Mouse (Mus musculus): Measurements from ENCODE around the gene Fgfr2.

Gene Fgfr2

DNA sequence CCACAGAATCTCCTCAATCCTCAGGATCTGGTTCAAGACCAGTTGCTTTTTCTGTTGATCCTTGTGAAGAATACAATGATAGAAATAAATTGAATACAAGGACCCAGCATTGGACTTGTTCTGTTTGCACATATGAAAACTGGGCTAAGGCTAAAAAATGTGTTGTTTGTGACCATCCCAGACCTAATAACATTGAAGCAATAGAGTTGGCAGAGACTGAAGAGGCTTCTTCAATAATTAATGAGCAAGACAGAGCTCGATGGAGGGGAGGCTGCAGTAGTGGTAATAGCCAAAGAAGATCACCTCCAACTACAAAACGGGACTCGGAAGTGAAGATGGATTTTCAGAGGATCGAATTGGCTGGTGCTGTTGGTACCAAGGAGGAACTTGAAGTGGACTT lies 173.2 kb downstream of the Fgfr2 start:
- no peak for DNase-seq (ENCODE audit: low read depth in 2 of 2, low spot score in 2 of 2)

DNA sequence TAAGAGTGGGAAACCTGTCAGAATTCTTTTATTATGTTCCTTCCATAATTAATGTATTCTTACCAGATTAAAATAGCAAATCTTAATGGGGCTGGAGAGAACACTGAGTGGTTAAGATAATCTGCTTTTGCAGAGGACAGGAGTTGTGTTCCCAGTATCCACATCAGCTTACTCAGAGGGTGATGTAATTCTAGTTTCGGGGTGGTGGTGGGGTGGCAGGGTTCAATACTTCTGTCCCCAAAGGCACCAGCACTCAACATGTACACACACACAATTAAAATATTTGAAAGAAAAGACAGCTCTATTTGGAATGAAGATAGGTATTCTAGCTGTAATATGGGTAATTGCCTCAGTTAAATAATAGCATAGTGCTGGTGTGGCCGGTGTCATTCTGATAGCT lies 182.6 kb downstream of the Fgfr2 start:
- no peak for DNase-seq (ENCODE audit: low read depth in 2 of 2, low spot score in 2 of 2)

- no peak for DNase-seq (ENCODE audit: low read depth in 2 of 2, low spot score in 2 of 2)
Measured at GRCm38 (mm10) chr7:132939118-132939517, 184.0 kb downstream of the Fgfr2 start.

DNA sequence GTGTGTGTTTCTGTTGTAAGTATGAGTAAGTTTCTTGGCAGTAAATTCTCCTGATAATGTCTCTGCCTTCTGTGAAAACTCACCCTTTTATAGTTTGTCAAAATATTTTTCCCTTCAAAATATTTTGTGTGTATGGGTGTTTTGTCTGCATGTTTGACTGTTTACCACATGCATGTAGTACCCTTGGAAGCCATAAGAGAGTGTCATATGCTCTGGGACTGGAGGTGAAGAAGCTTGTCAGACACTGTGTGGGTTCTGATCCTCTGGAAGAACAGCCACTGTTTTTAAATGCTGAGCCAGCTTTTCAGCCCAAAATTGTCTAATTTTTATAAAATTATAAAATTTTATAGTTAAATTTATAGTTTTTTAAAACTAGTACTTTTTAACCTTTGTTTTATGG lies 188.4 kb downstream of the Fgfr2 start:
- DNase-seq (ENCODE audit: low read depth in 2 of 2, low spot score in 2 of 2): no peak

DNA sequence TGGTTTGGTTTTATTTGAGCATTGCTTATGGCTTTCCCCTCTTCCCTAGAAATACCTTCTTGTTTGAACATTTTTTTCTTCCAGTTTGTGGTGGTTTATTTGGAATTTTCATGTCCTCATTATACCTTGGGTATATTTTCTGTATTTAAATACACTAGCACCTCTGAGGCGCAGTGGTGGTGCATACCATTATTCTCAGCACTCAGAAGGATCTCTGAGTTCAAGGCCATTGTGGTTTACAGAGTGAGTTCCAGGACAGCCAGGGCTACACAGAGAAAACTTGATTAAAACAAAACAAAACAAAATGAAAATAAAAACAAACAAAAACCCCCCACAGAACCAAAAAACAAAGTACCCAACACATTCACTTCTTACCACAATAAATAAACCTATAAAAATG lies 189.8 kb downstream of the Fgfr2 start:
- no peak for DNase-seq (ENCODE audit: low read depth in 2 of 2, low spot score in 2 of 2)

GRCm38 (mm10) chr7:132931560-132932351 lies 191.4 kb downstream of the Fgfr2 start:
- peak; percentile 25 to 35 for DNase-seq (ENCODE audit: low read depth in 2 of 2, low spot score in 2 of 2)

DNA sequence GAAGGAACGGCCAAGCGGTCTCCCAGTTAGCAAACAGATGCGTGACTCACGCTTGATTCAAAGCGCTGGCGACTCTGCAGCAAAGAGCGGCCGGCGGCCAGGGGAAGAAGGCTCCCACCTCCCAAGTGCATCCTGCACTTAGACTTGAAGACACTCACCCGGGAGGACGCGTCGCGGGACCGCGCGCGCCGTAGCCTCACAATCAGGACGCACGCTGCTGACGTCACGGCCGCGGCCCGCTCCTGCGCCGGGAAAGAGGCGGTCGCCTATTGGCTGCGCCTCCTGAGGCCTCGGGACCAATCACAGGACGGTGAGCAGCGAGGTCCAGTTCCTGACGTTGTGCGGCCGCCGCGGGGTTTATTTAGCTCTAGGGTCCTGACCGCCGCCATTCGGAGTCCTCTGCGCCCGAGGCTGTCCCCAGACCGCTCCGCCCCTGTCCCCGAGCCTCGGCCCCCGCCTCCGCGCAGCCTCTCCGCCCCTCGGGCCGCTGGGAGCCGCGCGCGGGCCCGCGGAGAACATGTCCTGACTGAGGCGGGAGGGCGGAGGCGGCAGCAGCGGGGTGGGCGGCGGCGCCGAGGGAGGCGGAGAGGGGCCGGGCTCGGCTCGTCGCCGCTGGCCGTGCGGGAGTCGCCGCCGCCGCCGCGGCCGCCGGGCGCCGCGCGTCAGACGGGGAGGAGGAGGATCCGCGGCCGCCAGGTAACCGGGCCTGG lies 192.1 kb downstream of the Fgfr2 start, which contains the start of gene Zranb1:
TSS of gene Zranb1 (plus strand) at position 293 of the 710 bp plus-strand sequence.
- peak; percentile 96 to 97 for DNase-seq (ENCODE audit: low read depth in 2 of 2, low spot score in 2 of 2)

- DNase-seq (ENCODE audit: low read depth in 2 of 2, low spot score in 2 of 2): no peak
Measured at GRCm38 (mm10) chr7:132930055-132930454, 193.1 kb downstream of the Fgfr2 start.

- no peak for DNase-seq (ENCODE audit: low read depth in 2 of 2, low spot score in 2 of 2)
Measured at GRCm38 (mm10) chr7:132927201-132927600, 195.9 kb downstream of the Fgfr2 start.

DNA sequence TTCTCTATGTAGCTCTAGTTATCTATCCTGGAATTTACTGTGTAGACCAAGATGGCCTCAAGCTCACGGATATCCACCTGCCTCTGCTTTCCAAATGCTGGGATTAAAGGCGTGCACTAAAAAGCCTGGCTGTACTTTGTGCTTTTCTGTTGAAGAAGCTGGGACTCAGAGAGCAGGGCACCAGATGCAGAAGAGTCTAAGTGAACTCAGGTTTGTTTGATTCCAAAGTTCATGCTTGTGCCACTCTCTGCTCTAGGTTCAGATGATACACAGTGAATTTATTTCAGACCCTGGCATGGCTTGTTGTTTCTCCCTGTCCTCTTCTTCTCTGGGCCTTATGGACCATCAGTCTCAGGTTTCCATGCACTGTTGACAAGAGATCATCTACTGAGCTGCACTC lies 197.9 kb downstream of the Fgfr2 start:
- DNase-seq (ENCODE audit: low read depth in 2 of 2, low spot score in 2 of 2): no peak

GRCm38 (mm10) chr7:132921971-132922370 lies 201.2 kb downstream of the Fgfr2 start:
- DNase-seq (ENCODE audit: low read depth in 2 of 2, low spot score in 2 of 2): no peak

GRCm38 (mm10) chr7:132903796-132904195 lies 219.4 kb downstream of the Fgfr2 start:
- DNase-seq (ENCODE audit: low read depth in 2 of 2, low spot score in 2 of 2): no peak

DNA sequence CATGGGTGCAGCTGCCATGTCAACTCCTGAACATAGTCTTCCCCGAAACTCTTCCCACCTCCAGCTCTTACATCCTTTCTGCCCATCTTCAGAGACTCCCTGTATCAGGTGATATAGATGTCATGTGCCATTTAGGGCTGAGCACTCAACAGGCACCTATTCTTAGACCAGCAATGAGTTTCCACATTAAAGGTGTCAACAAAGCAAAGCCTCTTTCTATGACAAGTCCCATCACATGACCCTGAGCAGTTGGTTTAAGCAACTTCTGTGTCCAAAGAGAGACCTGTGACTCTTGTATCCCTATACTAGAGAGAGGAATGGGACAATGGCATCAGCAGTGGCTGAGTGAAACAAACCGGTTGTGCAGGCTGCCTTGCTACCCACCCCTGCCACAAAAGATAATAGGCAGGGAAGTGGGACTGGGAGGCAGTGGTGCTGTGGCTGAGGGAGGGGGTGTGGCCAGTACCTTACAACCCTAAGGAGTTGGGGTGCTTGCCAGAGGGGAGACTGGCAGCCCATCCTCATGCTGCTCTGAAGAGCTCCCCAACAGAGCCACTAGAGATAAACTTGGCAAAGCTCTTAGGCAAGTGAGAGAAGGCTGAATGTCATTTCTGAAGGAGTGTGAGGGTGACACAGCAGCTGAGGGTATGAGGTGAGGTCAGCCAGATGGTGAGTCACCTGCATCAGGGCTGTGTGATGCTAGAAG lies 222.2 kb downstream of the Fgfr2 start:
- no peak for DNase-seq (ENCODE audit: low read depth in 2 of 2, low spot score in 2 of 2)

DNA sequence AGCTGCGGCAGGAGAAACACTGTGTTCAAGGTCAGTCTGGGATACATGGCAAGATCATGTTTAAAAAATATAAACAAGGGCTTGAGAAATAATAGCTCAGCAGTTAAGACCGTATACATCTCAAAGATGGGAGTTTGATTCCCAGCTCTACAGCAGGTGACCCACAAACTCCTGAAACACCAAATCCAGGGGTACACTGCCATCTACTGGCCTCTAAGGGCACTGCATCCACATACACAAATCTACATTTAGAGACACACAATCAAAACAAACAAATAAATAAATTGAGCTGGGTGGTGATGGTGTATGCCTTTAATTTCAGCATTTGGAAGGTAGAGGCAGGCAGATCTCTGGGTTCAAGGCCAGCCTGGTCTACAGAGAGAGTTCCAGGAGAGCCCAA lies 224.9 kb downstream of the Fgfr2 start:
- DNase-seq (ENCODE audit: low read depth in 2 of 2, low spot score in 2 of 2): peak; percentile 33 to 57

DNA sequence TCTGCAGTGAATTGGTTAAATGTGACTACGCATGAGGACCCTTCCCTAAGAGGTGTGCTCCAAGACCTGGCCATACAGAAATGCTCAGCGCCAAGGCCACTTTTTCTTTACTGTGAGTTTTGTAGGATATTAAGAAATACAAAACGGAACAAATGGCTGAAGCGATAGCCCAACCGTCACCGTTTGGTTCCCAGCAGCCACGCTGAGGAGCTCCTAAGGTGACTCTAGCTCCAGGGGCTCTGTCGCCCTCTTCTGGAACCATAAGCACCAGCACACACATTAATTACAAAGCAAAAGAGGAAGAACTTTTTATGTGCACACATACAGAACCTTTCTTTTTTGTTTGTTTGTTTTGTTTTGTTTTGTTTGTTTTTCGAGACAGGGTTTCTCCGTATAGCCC lies 225.9 kb downstream of the Fgfr2 start:
- no peak for DNase-seq (ENCODE audit: low read depth in 2 of 2, low spot score in 2 of 2)

- DNase-seq (ENCODE audit: low read depth in 2 of 2, low spot score in 2 of 2): no peak
Measured at GRCm38 (mm10) chr7:132896206-132896815, 226.8 kb downstream of the Fgfr2 start.

DNA sequence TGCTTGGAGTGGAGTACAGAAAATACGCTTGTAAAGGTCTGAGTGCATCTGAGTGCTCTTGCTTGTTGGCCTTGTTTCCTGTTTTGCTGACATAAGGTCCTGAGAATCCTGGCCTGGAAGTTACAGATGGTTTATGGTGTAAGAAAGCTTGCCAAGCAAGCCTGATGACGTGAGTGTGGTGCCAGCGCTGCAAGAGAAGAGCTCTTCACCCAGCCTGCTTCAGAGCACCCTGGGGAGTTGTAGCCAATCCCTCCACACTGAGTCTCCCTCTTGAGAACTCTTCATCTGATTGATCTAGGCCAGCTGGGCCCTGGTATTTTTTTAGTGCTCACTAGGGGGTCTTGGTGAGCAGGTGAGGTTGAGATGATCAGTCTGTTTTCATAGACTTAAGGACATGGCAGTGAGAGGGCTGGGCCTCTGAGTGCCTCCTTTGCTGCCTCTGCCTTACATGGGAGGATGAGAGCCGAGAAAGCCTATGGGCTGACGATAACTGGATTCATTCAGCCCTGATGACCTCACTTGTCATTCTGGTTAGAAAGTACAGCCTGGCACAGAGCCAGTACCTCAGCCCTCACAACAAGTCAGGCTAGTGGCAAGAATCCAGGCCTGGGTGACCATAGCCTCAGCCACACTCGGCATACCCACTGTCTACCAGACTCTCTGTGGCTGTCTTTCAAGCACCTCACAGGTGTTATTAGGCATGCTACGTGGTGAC lies 228.2 kb downstream of the Fgfr2 start:
- no peak for DNase-seq (ENCODE audit: low read depth in 2 of 2, low spot score in 2 of 2)

DNA sequence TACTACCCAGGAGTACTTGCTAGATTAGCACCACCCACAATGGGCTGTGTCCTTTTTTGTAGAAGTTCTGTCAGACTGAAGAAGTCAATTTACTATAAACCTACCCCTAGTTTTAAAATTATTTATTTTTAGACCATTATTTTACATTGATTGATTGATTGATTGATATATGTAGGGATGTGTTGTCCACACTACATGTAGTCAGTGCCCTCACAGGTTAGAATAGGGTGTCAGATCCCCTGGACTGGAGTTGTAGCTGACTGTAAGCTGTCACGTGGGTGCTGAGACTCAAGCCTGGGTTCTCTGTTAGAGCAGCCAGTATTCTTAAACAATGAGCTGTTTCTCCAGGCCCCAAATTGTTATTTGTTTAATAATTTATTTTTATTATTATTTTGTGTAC lies 229.8 kb downstream of the Fgfr2 start:
- no peak for DNase-seq (ENCODE audit: low read depth in 2 of 2, low spot score in 2 of 2)

DNA sequence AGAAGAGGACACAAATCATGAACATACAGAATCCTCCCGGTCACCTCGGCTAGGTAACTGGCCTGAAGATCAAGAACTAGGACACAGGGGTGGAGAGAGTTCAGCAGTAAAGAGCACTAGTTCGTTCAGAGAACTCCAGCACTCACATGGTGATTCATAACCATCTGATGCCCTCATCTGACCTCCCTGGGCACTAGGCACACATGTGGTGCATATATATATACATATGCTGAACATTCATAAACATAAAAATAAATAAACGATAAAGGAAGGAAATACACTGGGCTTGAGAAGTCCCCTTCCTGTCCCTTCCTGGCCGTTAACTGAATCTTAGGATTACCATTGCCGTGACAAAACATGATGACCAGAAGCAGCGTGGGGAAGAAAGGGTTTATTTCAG lies 230.3 kb downstream of the Fgfr2 start:
- DNase-seq (ENCODE audit: low read depth in 2 of 2, low spot score in 2 of 2): no peak

DNA sequence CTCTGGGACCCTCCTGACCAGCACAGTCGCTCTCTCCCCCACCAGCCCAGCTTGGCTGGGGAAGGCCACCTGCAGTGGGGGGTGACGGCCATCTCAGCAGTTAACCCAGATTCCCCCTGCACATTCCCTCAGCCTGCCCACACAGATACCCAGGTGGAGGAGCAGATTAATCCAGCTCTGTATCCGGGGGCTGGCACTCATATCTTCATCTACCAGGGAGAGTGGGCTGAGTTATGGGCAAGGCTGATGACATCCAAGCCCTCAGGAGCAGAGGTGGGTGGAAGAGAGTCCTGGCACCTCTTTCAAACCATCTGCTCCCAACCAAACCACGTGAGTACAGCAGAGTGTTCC lies 230.9 kb downstream of the Fgfr2 start:
- no peak for DNase-seq (ENCODE audit: low read depth in 2 of 2, low spot score in 2 of 2)
